10 mouse cellular contexts compared by ENCODE assay signal in genomic region chr4:65242434-65242931, GRCm38 (mm10).
DNase-seq lines count a peak whose midpoint lies in the region; ATAC-seq and TF ChIP-seq lines count a peak whose summit lies in the region.
"Had no signal": no experiment of that assay in that cellular context is flagged by ENCODE, and none has a peak within 500 bp of the region (broad histone marks: within the 10 kb centered on the region; RNA-seq: fewer than 3 reads in every experiment).

No protein-coding gene starts in this region.

- DNase-seq in adrenal gland, adult (ENCODE audit: inconsistent age in 2 of 2, low spot score in 1 of 2): peak; percentile 49 to 69
- DNase-seq in adrenal gland, postnatal 4 days (ENCODE audit: low spot score in 2 of 2): no peak
- DNase-seq in lung, postnatal 0 days (ENCODE audit: low spot score): peak; percentile 52
- no peak for DNase-seq in lung, postnatal 14 days
- DNase-seq in ovary, postnatal 36 days (ENCODE audit: low spot score): peak; percentile 7
- no peak for DNase-seq in hindbrain, embryonic 14.5 days (ENCODE audit: low spot score)
- no peak for DNase-seq in right cerebral cortex, postnatal 4 days
- DNase-seq: cerebellum, adult 9-11 months; liver, embryonic 13.5 days had no signal

- ATAC-seq in lung, postnatal 0 days: peak; percentile 62
- ATAC-seq in heart, embryonic 11.5 days (replicated peaks; ENCODE audit: insufficient number of reproducible peaks, low FRiP score, low TSS enrichment): peak; percentile 76
- ATAC-seq in hindbrain, embryonic 14.5 days (ENCODE audit: low FRiP score): no peak

- no peak overlapping the region for H3K27ac ChIP-seq in lung, postnatal 0 days (ENCODE audit: low read length)
- H3K27ac ChIP-seq in heart, embryonic 11.5 days (ENCODE audit: low read depth, low read length): peak overlapping the region; percentile 79
- no peak overlapping the region for H3K27ac ChIP-seq in hindbrain, embryonic 14.5 days
- H3K27ac ChIP-seq: liver, embryonic 13.5 days had no signal

- H3K9ac ChIP-seq in lung, postnatal 0 days (replicated peaks; ENCODE audit: low read depth): no peak overlapping the region
- no peak overlapping the region for H3K9ac ChIP-seq in heart, embryonic 11.5 days (ENCODE audit: low read depth, low read length)
- H3K9ac ChIP-seq in hindbrain, embryonic 14.5 days: no peak overlapping the region
- H3K9ac ChIP-seq: liver, embryonic 13.5 days had no signal

- no peaks in the 10 kb centered on the region for H3K4me1 ChIP-seq in lung, postnatal 0 days (ENCODE audit: insufficient read depth, low read depth, low read length)
- peaks cover 24% of the 10 kb centered on the region for H3K4me1 ChIP-seq in heart, embryonic 11.5 days (ENCODE audit: control insufficient read depth, insufficient read depth, low read length)
- no peaks in the 10 kb centered on the region for H3K4me1 ChIP-seq in hindbrain, embryonic 14.5 days (replicated peaks; ENCODE audit: control insufficient read depth, insufficient read depth, low read length)
- H3K4me1 ChIP-seq: liver, embryonic 13.5 days had no signal

- no peak for TF ChIP-seq CTCF in lung, postnatal 0 days (IDR thresholded peaks at IDR 0.05)

- H3K27me3 ChIP-seq in lung, postnatal 0 days (replicated peaks; ENCODE audit: insufficient read depth, low read length): no peaks in the 10 kb centered on the region
- no peaks in the 10 kb centered on the region for H3K27me3 ChIP-seq in heart, embryonic 11.5 days (ENCODE audit: control insufficient read depth, insufficient read depth, low read length)
- H3K27me3 ChIP-seq in hindbrain, embryonic 14.5 days (ENCODE audit: control insufficient read depth, insufficient read depth, low read length): peaks cover 4% of the 10 kb centered on the region; the same call in 1 of the 2 replicates
- H3K27me3 ChIP-seq: liver, embryonic 13.5 days had no signal

- WGBS in lung, postnatal 0 days: 15% methylated on average over 3 of the region's 3 CpGs
- WGBS in heart, embryonic 11.5 days (ENCODE audit: insufficient replicate concordance): 2% methylated on average over 3 of the region's 3 CpGs
- WGBS in hindbrain, embryonic 14.5 days: 20% methylated on average over 3 of the region's 3 CpGs

- no peak overlapping the region for H3K4me2 ChIP-seq in lung, postnatal 0 days (replicated peaks; ENCODE audit: low read depth, low read length)
- no peak overlapping the region for H3K4me2 ChIP-seq in heart, embryonic 11.5 days
- no peak overlapping the region for H3K4me2 ChIP-seq in hindbrain, embryonic 14.5 days (replicated peaks)
- H3K4me2 ChIP-seq: liver, embryonic 13.5 days had no signal

- H3K9me3 ChIP-seq in lung, postnatal 0 days (ENCODE audit: low read length): no peaks in the 10 kb centered on the region
- H3K9me3 ChIP-seq in heart, embryonic 11.5 days (replicated peaks; ENCODE audit: control insufficient read depth, low read length): no peaks in the 10 kb centered on the region
- H3K9me3 ChIP-seq in hindbrain, embryonic 14.5 days (ENCODE audit: control insufficient read depth, low read length): no peaks in the 10 kb centered on the region
- H3K9me3 ChIP-seq: liver, embryonic 13.5 days had no signal

- TF ChIP-seq EP300 in lung, postnatal 0 days (IDR thresholded peaks at IDR 0.05): no peak

- H3K36me3 ChIP-seq in lung, postnatal 0 days (ENCODE audit: insufficient read depth, low read length): no peaks in the 10 kb centered on the region
- no peaks in the 10 kb centered on the region for H3K36me3 ChIP-seq in heart, embryonic 11.5 days (ENCODE audit: control insufficient read depth, insufficient read depth, low read length)
- H3K36me3 ChIP-seq in hindbrain, embryonic 14.5 days (replicated peaks; ENCODE audit: control insufficient read depth, insufficient read depth): no peaks in the 10 kb centered on the region
- H3K36me3 ChIP-seq: liver, embryonic 13.5 days had no signal

- no peak overlapping the region for H3K4me3 ChIP-seq in lung, postnatal 0 days (ENCODE audit: low read depth, low read length)
- H3K4me3 ChIP-seq in heart, embryonic 11.5 days (ENCODE audit: low read depth, low read length): no peak overlapping the region
- no peak overlapping the region for H3K4me3 ChIP-seq in hindbrain, embryonic 14.5 days (replicated peaks; ENCODE audit: low read length)
- H3K4me3 ChIP-seq: liver, embryonic 13.5 days had no signal

Comparison
In these comparisons a context has a peak if more than half of its experiments do, and no peak if none do; other contexts are left out.
1. DNase-seq: peak in adrenal gland, adult (2 of 2), lung, postnatal 0 days (single experiment) and ovary, postnatal 36 days (single experiment); none in adrenal gland, postnatal 4 days (0 of 2), lung, postnatal 14 days (single experiment), hindbrain, embryonic 14.5 days (single experiment) and right cerebral cortex, postnatal 4 days (single experiment).